Mouse (Mus musculus) brown adipose tissue, adult 24 weeks (tissue): ENCODE results near the gene Mapkbp1. TPM values are rescaled to one million over a fixed set of nuclear protein-coding genes. Genes with fewer than 3 reads are reported as not detected.

ENCODE experiments used
- H3K27ac ChIP-seq: fragments of 200-500 bp; replicated peaks from 2 replicates; pipeline ENCODE4 v1.5.1; 2012; ENCODE audit warnings: low read depth, mild to moderate bottlenecking, low read length
- H3K4me1 ChIP-seq: fragments of 200-500 bp; 2 replicates; pipeline ENCODE4 v1.6.1; 2012; ENCODE audit warnings: low read length, mixed read lengths; ENCODE audit not compliant: control insufficient read depth, insufficient read depth, insufficient read length
- H3K4me3 ChIP-seq: fragments of 200-500 bp; 2 replicates; pipeline ENCODE4 v1.5.1; 2012; ENCODE audit warnings: low read depth, mild to moderate bottlenecking, low read length, moderate library complexity; ENCODE audit not compliant: insufficient read depth
- polyA plus RNA-seq: library from polyadenylated mRNA; stranded (reverse); fragments of >200 nt; gene quantifications from 2 replicates; pipeline ENCODE4 v1.2.4, GENCODE M21; 2012; ENCODE audit not compliant: missing spikeins, insufficient read depth, insufficient read length

The Mapkbp1 gene
- polyA plus RNA-seq, 1 experiment = 2.2 TPM

- Histone ChIP-seq H3K27ac (peak overlapping the region; percentile 72), H3K4me3 (no peak overlapping the region), H3K4me1 (peaks cover 16% of the 10 kb centered on the region; the same call in 1 of the 2 replicates)
Observed at GRCm38 (mm10) chr2:119995391-119996281, 23.1 kb downstream of the Mapkbp1 start.

DNA sequence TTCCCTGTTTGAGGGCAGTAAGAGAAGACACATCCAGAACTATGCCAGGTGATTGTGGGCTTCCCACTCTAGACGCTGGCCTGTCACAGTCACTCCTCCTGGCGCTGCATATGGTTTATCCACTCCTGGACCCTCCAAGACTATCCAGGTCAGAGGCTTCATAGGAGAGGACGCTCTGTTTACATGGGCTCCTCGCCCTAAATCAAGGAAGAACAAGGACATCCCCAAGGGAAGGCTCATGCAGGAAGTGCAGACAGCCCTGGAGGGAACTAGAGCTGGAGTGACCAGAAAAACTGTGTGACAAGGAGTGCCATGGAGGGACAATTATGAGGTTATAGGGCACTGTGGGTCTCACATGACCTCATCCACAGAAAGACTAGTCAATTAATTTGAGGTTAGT, 24.9 kb downstream of the Mapkbp1 start:
- H3K4me3 ChIP-seq = no peak overlapping the region
- H3K27ac ChIP-seq = 0 out of 2 replicates have a peak overlapping the region, but pooled peaks have one; percentile 26
- peaks cover 19% of the 10 kb centered on the region for H3K4me1 ChIP-seq

DNA sequence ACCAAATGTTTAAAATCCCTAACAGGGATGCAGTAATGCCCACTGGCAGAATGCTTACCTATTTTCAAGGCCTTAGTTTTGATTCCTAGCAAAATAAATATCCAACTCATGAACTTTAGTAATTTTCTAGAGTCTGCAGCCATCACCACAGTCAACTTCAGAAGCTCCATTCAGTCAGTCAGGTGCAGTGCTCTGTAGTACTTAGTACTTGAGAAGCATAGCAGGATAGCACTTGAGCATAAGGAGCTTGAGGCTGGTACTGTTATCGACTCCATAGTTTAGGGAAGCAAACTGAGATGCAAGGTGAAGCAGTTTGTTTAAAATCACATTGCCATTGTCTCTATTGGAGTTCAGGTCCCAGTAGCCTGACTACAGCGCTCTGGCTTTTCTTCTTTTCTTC, 27.2 kb downstream of the Mapkbp1 start:
- H3K4me3 ChIP-seq = no peak overlapping the region
- H3K27ac ChIP-seq = no peak overlapping the region
- H3K4me1 ChIP-seq = peaks cover 19% of the 10 kb centered on the region

- no peak overlapping the region for H3K27ac ChIP-seq
Observed at GRCm38 (mm10) chr2:120000882-120001584, 28.5 kb downstream of the Mapkbp1 start.

GRCm38 (mm10) chr2:120001956-120002355, 29.5 kb downstream of the Mapkbp1 start:
- no peak overlapping the region for H3K27ac ChIP-seq
- H3K4me1 ChIP-seq = peaks cover 10% of the 10 kb centered on the region
- no peak overlapping the region for H3K4me3 ChIP-seq

More at GRCm38 (mm10) chr2:120000882-120001584, 28.5 kb downstream of the Mapkbp1 start:
- no peak overlapping the region for H3K4me3 ChIP-seq
- peaks cover 12% of the 10 kb centered on the region for H3K4me1 ChIP-seq

DNA sequence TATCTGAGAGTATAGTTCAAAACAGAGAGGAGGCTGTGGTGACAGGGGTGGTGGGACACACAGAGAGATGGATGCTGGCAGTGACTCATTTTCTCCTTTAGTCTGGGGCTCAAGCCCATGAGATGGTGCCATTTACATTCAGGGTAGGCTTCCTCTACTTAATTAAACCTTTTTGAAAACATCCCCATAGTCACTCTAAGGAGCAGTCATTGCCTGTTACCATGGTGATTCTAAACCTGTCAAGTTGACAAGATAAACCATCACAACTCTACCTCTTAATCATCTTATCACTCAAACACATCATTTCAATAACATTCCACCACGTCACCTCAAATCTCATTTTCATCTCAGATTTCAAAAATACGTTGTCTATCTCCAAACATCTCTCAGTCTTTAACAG, 31.5 kb downstream of the Mapkbp1 start:
- Histone ChIP-seq H3K4me1 (peaks cover 13% of the 10 kb centered on the region), H3K4me3 (no peak overlapping the region), H3K27ac (no peak overlapping the region)

GRCm38 (mm10) chr2:120006696-120007095, 34.2 kb downstream of the Mapkbp1 start:
- H3K4me3 ChIP-seq = no peak overlapping the region
- H3K27ac ChIP-seq = no peak overlapping the region
- H3K4me1 ChIP-seq = peaks cover 10% of the 10 kb centered on the region

DNA sequence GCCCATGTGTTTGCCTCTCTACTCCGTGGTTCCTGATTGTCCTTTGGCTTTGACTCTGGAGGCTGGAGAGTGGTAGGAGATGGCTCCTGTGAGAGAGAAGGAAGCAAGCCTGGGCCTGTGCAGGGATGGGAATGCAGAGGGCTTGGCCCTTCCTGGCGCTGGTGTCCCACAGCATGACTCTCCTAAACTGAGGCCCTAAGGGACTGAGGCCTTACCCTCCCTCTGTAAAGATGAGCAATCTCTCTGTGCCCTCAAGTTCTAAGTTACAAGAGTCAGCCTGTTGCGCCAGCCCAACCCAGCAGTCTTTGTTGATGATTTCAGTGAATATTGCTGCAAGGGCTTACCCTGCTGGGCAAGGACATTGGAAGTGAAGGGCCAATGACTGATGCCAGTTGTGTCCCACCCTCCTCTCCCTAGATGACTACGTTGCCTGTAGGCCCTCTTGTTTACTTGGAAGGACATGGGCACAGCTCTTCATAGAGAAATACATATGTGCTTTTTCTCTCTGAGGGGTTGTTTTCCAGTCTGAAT, 35.2 kb downstream of the Mapkbp1 start:
- Histone ChIP-seq H3K4me3 (no peak overlapping the region), H3K27ac (0 out of 2 replicates have a peak overlapping the region, but pooled peaks have one; percentile 5), H3K4me1 (peaks cover 10% of the 10 kb centered on the region)

DNA sequence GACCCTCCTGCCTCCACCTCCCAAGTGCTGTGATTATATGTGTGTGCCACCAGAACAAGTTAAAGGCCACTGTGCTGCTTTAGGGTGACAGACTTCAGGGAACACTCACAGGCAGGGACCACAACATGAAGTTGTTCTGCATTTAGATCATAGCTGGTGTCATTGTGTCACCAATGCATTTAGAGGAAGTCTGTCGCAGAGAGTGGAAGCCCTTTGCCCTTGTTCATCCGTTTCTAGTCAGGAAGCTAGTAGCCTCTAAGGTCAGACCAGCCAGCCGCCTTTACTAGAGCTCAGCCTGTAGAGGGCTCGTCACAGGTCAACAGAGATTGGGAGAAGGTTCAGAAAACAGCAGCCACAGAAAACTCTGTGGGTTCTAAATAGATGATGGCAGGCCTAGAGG, 36.2 kb downstream of the Mapkbp1 start:
- Histone ChIP-seq H3K4me3 (no peak overlapping the region), H3K4me1 (peaks cover 10% of the 10 kb centered on the region), H3K27ac (0 out of 2 replicates have a peak overlapping the region, but pooled peaks have one; percentile 22)

- H3K27ac ChIP-seq = no peak overlapping the region
- H3K4me1 ChIP-seq = peaks cover 10% of the 10 kb centered on the region
- H3K4me3 ChIP-seq = no peak overlapping the region
Observed at GRCm38 (mm10) chr2:120011462-120012200, 39.1 kb downstream of the Mapkbp1 start.

DNA sequence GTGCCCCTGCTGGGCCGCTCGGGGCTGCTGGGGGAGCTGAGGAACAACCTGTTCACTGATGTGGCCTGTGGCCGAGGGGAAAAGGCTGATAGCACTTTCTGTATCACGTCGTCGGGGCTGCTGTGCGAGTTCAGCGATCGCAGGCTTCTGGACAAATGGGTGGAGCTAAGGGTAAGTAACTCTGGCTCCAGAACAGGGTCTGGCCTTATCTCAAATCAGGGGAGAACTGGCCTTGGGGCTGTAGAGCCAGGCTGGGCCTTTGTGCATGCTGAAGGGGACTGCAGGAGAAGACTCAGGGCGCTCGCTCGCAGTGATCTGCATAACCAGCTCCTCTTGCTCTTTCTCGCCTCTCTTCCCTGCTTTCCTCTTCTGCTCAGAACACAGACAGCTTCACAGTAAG, 40.4 kb downstream of the Mapkbp1 start:
- Histone ChIP-seq H3K4me1 (peaks cover 3% of the 10 kb centered on the region), H3K27ac (no peak overlapping the region), H3K4me3 (no peak overlapping the region)

GRCm38 (mm10) chr2:120013831-120014486, 41.5 kb downstream of the Mapkbp1 start:
- no peak overlapping the region for H3K4me3 ChIP-seq
- no peaks in the 10 kb centered on the region for H3K4me1 ChIP-seq
- H3K27ac ChIP-seq = no peak overlapping the region

DNA sequence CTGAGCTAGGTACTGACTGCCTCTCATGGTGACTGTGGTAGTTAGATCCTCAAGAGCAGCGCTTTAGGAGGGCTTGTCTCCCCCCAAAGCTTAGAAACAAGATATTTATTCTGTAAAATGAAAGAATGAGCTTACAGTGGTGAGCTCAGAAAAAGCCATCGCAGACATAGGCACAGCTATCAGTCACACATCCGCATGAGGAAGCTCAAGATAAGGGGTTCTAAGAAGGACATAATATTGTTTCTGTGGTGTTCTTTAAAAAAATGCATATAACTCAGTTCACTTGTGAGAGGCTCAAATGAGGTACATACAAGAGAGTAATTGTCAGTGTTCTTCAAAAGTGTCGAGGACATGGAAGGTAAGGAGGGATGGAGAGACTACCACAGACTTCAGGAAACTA, 43.4 kb downstream of the Mapkbp1 start:
- Histone ChIP-seq H3K4me1 (no peaks in the 10 kb centered on the region), H3K4me3 (no peak overlapping the region), H3K27ac (no peak overlapping the region)

GRCm38 (mm10) chr2:120017599-120017998, 45.1 kb downstream of the Mapkbp1 start:
- Histone ChIP-seq H3K27ac (no peak overlapping the region), H3K4me3 (no peak overlapping the region)

More at GRCm38 (mm10) chr2:120017599-120017998, 45.1 kb downstream of the Mapkbp1 start:
- no peaks in the 10 kb centered on the region for H3K4me1 ChIP-seq
